In the genomic region with DNA sequence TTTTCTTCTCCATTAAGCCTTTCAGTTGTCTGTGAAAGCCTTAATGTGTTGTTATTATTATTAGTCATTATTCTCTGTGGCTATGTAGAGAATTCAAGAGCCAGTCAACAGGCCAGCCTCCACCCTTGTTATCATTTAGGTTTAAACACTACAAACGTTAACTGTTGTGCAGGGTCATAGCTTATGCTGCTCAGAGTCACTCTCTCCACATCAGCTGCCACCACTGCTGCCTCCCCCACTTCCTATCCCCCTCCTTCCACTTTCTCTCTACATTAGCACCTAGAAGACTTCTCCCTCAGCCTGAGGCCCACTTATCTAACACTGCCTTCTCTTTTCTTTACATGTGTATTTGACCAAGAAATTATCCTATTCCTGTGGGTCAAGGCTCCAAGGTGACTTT, we compare ENCODE assay signal across 23 mouse cellular contexts.
"Had no signal": no experiment of that assay in that cellular context is flagged by ENCODE, and none has a peak within 500 bp of the region (broad histone marks: within the 10 kb centered on the region; RNA-seq: fewer than 3 reads in every experiment).

No protein-coding gene starts in this region.

- H3K9me3 ChIP-seq: heart, embryonic 10.5 days; heart, embryonic 12.5 days; hindbrain, embryonic 13.5 days; hindbrain, embryonic 15.5 days; kidney, embryonic 15.5 days had no signal

- H3K27ac ChIP-seq: gastrocnemius, adult 2 months; heart, embryonic 10.5 days; hindbrain, embryonic 13.5 days; hindbrain, embryonic 15.5 days; hindbrain, postnatal 0 days; kidney, embryonic 15.5 days; kidney, postnatal 0 days had no signal

- H3K4me2 ChIP-seq: heart, embryonic 12.5 days; hindbrain, embryonic 13.5 days; hindbrain, embryonic 15.5 days; kidney, embryonic 15.5 days had no signal

- H3K4me1 ChIP-seq: heart, embryonic 10.5 days; hindbrain, embryonic 13.5 days; hindbrain, embryonic 15.5 days; kidney, embryonic 15.5 days had no signal

- H3K4me3 ChIP-seq: gastrocnemius, adult 2 months; heart, embryonic 10.5 days; heart, embryonic 12.5 days; hindbrain, embryonic 13.5 days; hindbrain, embryonic 15.5 days; kidney, embryonic 15.5 days had no signal

- H3K9ac ChIP-seq: heart, embryonic 12.5 days; hindbrain, embryonic 13.5 days; hindbrain, embryonic 15.5 days; kidney, embryonic 15.5 days had no signal

- DNase-seq: gastrocnemius, adult 2 months; gastrocnemius, postnatal 10 days; gastrocnemius, postnatal 25 days; heart, adult 18-20 months; heart, postnatal 14 days; heart, postnatal 36 days; kidney, adult 11 months; kidney, adult 2 months; kidney, adult 9 months; kidney, postnatal 14 days; kidney, postnatal 36 days; layer of hippocampus, adult 9-11 months; layer of hippocampus, postnatal 36 days; left cerebral cortex, postnatal 4 days had no signal

- ATAC-seq: forebrain, embryonic 16.5 days; hindbrain, postnatal 0 days; intestine, embryonic 16.5 days had no signal

- H3K27me3 ChIP-seq: heart, embryonic 12.5 days; hindbrain, embryonic 13.5 days; hindbrain, embryonic 15.5 days; kidney, embryonic 15.5 days had no signal
